Comparison of ENCODE assay signal across 20 mouse cellular contexts in the genomic region with DNA sequence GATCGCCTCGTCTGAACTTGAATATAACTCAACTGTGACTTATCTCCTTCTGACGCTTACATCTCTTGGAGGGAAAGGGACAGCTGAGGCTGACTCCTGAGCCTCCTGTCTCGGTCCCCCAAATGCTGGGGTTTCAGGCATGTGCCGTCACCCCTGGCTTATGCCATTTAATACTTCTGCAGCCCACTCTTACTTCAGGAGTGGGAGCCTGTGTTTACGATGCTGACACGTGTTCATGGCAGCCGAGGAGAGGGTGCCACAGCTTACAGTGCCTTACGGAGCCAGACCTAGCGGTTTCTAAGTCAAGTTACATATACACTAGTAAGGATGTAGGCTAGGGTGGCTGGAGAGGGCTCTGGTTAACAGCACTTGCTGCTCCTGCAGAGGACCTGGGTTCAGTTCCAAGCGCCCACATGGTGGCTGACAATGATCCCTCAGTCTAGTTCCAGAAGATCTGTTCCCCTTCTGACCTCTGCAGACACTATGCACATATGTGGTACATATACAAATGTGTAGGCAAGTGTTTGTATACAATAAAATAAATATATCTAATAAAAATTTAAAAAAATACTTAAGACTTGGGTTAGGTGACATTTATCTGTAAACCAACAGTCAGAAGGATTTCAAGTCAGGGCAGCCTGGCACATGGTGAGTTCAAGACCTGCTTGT. TPM values are rescaled to one million over a fixed set of nuclear protein-coding genes. Genes with fewer than 3 reads are reported as not detected.
DNase-seq lines count a peak whose midpoint lies in the region; ATAC-seq and TF ChIP-seq lines count a peak whose summit lies in the region.
"Had no signal": no experiment of that assay in that cellular context is flagged by ENCODE, and none has a peak within 500 bp of the region (broad histone marks: within the 10 kb centered on the region; RNA-seq: fewer than 3 reads in every experiment).

No protein-coding gene starts in this region.

- ATAC-seq in liver, embryonic 15.5 days (ENCODE audit: insufficient read depth): no peak
- ATAC-seq in intestine, postnatal 0 days: no peak
- ATAC-seq in cerebellum, adult (ENCODE audit: insufficient number of reproducible peaks, low FRiP score, low TSS enrichment): no peak
- ATAC-seq: forebrain, embryonic 15.5 days; lung, postnatal 0 days; midbrain, embryonic 16.5 days had no signal

- DNase-seq in heart, adult 11 months: peak; percentile 73
- no peak for DNase-seq in heart, adult 8-10 months (ENCODE audit: low spot score)
- no peak for DNase-seq in thymus, adult 2 months
- DNase-seq in thymus, adult 18-20 months: no peak
- DNase-seq: adrenal gland, postnatal 36 days; cerebellum, postnatal 10 days; kidney, adult 18-20 months; right cerebral cortex, postnatal 14 days had no signal

- no peak for TF ChIP-seq CTCF in thymus, adult 2 months (IDR thresholded peaks at IDR 0.05; ENCODE audit: borderline replicate concordance, control insufficient read depth, extremely low read depth, insufficient read depth, low read length, poor library complexity)
- no peak for TF ChIP-seq CTCF in small intestine, adult 2 months (IDR thresholded peaks at IDR 0.05; ENCODE audit: extremely low read depth, insufficient read length, insufficient replicate concordance, low read depth, low read length)
- TF ChIP-seq CTCF in intestine, postnatal 0 days (IDR thresholded peaks at IDR 0.05; ENCODE audit: low read depth): no peak

- WGBS in thymus, adult 2 months: 70% methylated on average over 11 of the region's 11 CpGs
- 68% methylated on average over 11 of the region's 11 CpGs for WGBS in liver, embryonic 15.5 days (ENCODE audit: insufficient replicate concordance)
- WGBS in small intestine, adult 2 months: 90% methylated on average over 11 of the region's 11 CpGs
- 91% methylated on average over 11 of the region's 11 CpGs for WGBS in intestine, postnatal 0 days

- no peaks in the 10 kb centered on the region for H3K27me3 ChIP-seq in thymus, adult 2 months (ENCODE audit: control insufficient read depth, insufficient read depth, low read length)
- H3K27me3 ChIP-seq in liver, embryonic 15.5 days: no peaks in the 10 kb centered on the region
- no peaks in the 10 kb centered on the region for H3K27me3 ChIP-seq in small intestine, adult 2 months (ENCODE audit: control insufficient read depth, insufficient read depth, low read length)
- H3K27me3 ChIP-seq in intestine, postnatal 0 days (replicated peaks; ENCODE audit: control insufficient read depth, insufficient read depth, low read length): no peaks in the 10 kb centered on the region
- H3K27me3 ChIP-seq: embryonic facial prominence, embryonic 13.5 days; forebrain, embryonic 15.5 days; heart, embryonic 15.5 days; limb, embryonic 15.5 days had no signal

- peak overlapping the region; percentile 11 for H3K4me3 ChIP-seq in thymus, adult 2 months (ENCODE audit: control insufficient read depth, insufficient read depth, low read length)
- H3K4me3 ChIP-seq in liver, embryonic 15.5 days (replicated peaks): no peak overlapping the region
- no peak overlapping the region for H3K4me3 ChIP-seq in small intestine, adult 2 months (ENCODE audit: low read depth, low read length)
- H3K4me3 ChIP-seq in intestine, postnatal 0 days (ENCODE audit: low read depth, low read length): no peak overlapping the region
- H3K4me3 ChIP-seq: embryonic facial prominence, embryonic 13.5 days; forebrain, embryonic 15.5 days; heart, embryonic 15.5 days; hindbrain, embryonic 10.5 days; limb, embryonic 15.5 days had no signal

- peak overlapping the region; percentile 94 for H3K27ac ChIP-seq in thymus, adult 2 months (ENCODE audit: control insufficient read depth, insufficient read depth, low read length)
- H3K27ac ChIP-seq in liver, embryonic 15.5 days (replicated peaks): peak overlapping the region; percentile 66
- peak overlapping the region; percentile 61 for H3K27ac ChIP-seq in small intestine, adult 2 months (ENCODE audit: insufficient read depth, low read depth, low read length)
- H3K27ac ChIP-seq in intestine, postnatal 0 days (ENCODE audit: low read depth, low read length): no peak overlapping the region
- H3K27ac ChIP-seq: embryonic facial prominence, embryonic 13.5 days; forebrain, embryonic 15.5 days; heart, embryonic 15.5 days; hindbrain, embryonic 10.5 days; kidney, postnatal 0 days; limb, embryonic 15.5 days had no signal

- H3K36me3 ChIP-seq in thymus, adult 2 months (ENCODE audit: control insufficient read depth, insufficient read depth, low read length): peaks cover 43% of the 10 kb centered on the region
- peaks cover 88% of the 10 kb centered on the region for H3K36me3 ChIP-seq in liver, embryonic 15.5 days (replicated peaks)
- H3K36me3 ChIP-seq in small intestine, adult 2 months (ENCODE audit: control insufficient read depth, insufficient read depth, low read length): peaks cover 45% of the 10 kb centered on the region
- H3K36me3 ChIP-seq in intestine, postnatal 0 days (ENCODE audit: control insufficient read depth, insufficient read depth): peaks cover 77% of the 10 kb centered on the region

- H3K4me1 ChIP-seq in thymus, adult 2 months (replicated peaks; ENCODE audit: control insufficient read depth, insufficient read depth, low read length): peaks cover 16% of the 10 kb centered on the region
- H3K4me1 ChIP-seq in liver, embryonic 15.5 days (replicated peaks): peaks cover 4% of the 10 kb centered on the region; the same call in 1 of the 2 replicates
- H3K4me1 ChIP-seq in small intestine, adult 2 months (ENCODE audit: control insufficient read depth, insufficient read depth, insufficient read length, low read length): no peaks in the 10 kb centered on the region
- no peaks in the 10 kb centered on the region for H3K4me1 ChIP-seq in intestine, postnatal 0 days (replicated peaks; ENCODE audit: control insufficient read depth, insufficient read depth, low read length)
- H3K4me1 ChIP-seq: embryonic facial prominence, embryonic 13.5 days; forebrain, embryonic 15.5 days; heart, embryonic 15.5 days; hindbrain, embryonic 10.5 days; limb, embryonic 15.5 days had no signal

- H3K9me3 ChIP-seq in liver, embryonic 15.5 days (replicated peaks): no peaks in the 10 kb centered on the region
- H3K9me3 ChIP-seq in intestine, postnatal 0 days (ENCODE audit: control insufficient read depth): no peaks in the 10 kb centered on the region
- H3K9me3 ChIP-seq: embryonic facial prominence, embryonic 13.5 days; forebrain, embryonic 15.5 days; heart, embryonic 15.5 days; hindbrain, embryonic 10.5 days; limb, embryonic 15.5 days had no signal

- H3K9ac ChIP-seq in liver, embryonic 15.5 days: no peak overlapping the region
- H3K9ac ChIP-seq in intestine, postnatal 0 days (ENCODE audit: low read depth, low read length): no peak overlapping the region
- H3K9ac ChIP-seq: embryonic facial prominence, embryonic 13.5 days; forebrain, embryonic 15.5 days; heart, embryonic 15.5 days; limb, embryonic 15.5 days had no signal

- H3K4me2 ChIP-seq in liver, embryonic 15.5 days: no peak overlapping the region
- no peak overlapping the region for H3K4me2 ChIP-seq in intestine, postnatal 0 days (replicated peaks; ENCODE audit: low read depth)
- H3K4me2 ChIP-seq: embryonic facial prominence, embryonic 13.5 days; forebrain, embryonic 15.5 days; heart, embryonic 15.5 days; limb, embryonic 15.5 days had no signal

- TF ChIP-seq POLR2A in thymus, adult 2 months (IDR thresholded peaks at IDR 0.05; ENCODE audit: control insufficient read depth, extremely low read depth, insufficient read depth, low read length, poor library complexity): no peak
- no peak for TF ChIP-seq POLR2A in small intestine, adult 2 months (IDR thresholded peaks at IDR 0.05; ENCODE audit: low read depth, low read length)

RNA-seq across cellular contexts. Expression of a gene that starts 9.8 kb away (rescaled TPM):
- 1 to 10 TPM; 7.7 to 9.3 (median 7.8) TPM for total RNA-seq in heart, adult 8-10 months (2022)
- 13.8 and 19.1 TPM in 2 replicates for polyA plus RNA-seq in thymus, adult 2 months (2012; rRNA removed)
- polyA plus RNA-seq in liver, embryonic 15.5 days (2015; fragmentation: Nextera tagmentation; extraction: Ambion mirVana): 2.3 and 3.0 TPM in 2 replicates
- polyA plus RNA-seq in small intestine, adult 2 months (2012; rRNA removed): 6.2 and 7.4 TPM in 2 replicates
- 13.5 TPM in 2 replicates for polyA plus RNA-seq in intestine, postnatal 0 days (2015; fragmentation: Nextera tagmentation; extraction: Ambion mirVana)

RNA-seq across cellular contexts. Expression of a gene that starts 36.6 kb away (rescaled TPM):
- 1 to 10 TPM; 7.0 to 8.4 (median 7.8) TPM for total RNA-seq in heart, adult 8-10 months (2022)
- 21.4 and 26.1 TPM in 2 replicates for polyA plus RNA-seq in thymus, adult 2 months (2012; rRNA removed)
- 33.0 and 33.4 TPM in 2 replicates for polyA plus RNA-seq in liver, embryonic 15.5 days (2015; fragmentation: Nextera tagmentation; extraction: Ambion mirVana)
- 1.3 and 3.1 TPM in 2 replicates for polyA plus RNA-seq in small intestine, adult 2 months (2012; rRNA removed)
- polyA plus RNA-seq in intestine, postnatal 0 days (2015; fragmentation: Nextera tagmentation; extraction: Ambion mirVana): 13.5 and 16.2 TPM in 2 replicates

RNA-seq across cellular contexts. Expression of a gene that starts 45.4 kb away (rescaled TPM):
- total RNA-seq in heart, adult 8-10 months (2022): 10 to 100 TPM; 47.6 to 55.1 (median 50.9) TPM
- polyA plus RNA-seq in thymus, adult 2 months (2012; rRNA removed): 83.0 and 116 TPM in 2 replicates
- polyA plus RNA-seq in liver, embryonic 15.5 days (2015; fragmentation: Nextera tagmentation; extraction: Ambion mirVana): 19.5 and 21.0 TPM in 2 replicates
- 16.2 and 39.2 TPM in 2 replicates for polyA plus RNA-seq in small intestine, adult 2 months (2012; rRNA removed)
- polyA plus RNA-seq in intestine, postnatal 0 days (2015; fragmentation: Nextera tagmentation; extraction: Ambion mirVana): 16.5 and 19.8 TPM in 2 replicates
